Mouse (Mus musculus) heart, adult 2 months (tissue): Measurements from ENCODE around the gene Rcan1.
A peak's percentile ranks its signal among the peaks of the same experiment; 100 is the strongest.

Experiments
- CTCF ChIP-seq: fragments of 200-600 bp; IDR thresholded peaks from 2 replicates; pipeline ENCODE4 v1.8.1; 2022; ENCODE audit warnings: antibody characterized with exemption, mild to moderate bottlenecking, moderate library complexity
- EP300 ChIP-seq: fragments of 200-500 bp; IDR thresholded peaks from 2 replicates; pipeline ENCODE4 v1.6.1; 2011; ENCODE audit warnings: low read depth, low read length, control low read depth; ENCODE audit not compliant: insufficient read depth
- POLR2A ChIP-seq: fragments of 200-500 bp; IDR thresholded peaks from 2 replicates; pipeline ENCODE4 v1.6.1; 2011; ENCODE audit warnings: mild to moderate bottlenecking, low read depth, low read length, control low read depth; ENCODE audit not compliant: insufficient read depth

GRCm38 (mm10) chr16:92443644-92444113, 27.0 kb downstream of the Rcan1 start:
- TF ChIP-seq CTCF (peak; percentile 34), POLR2A (no peak), EP300 (peak; percentile 94)
